Mouse (Mus musculus) thymus, adult 2 months (tissue): ENCODE measurements around the gene Fgf12.

ENCODE experiments used
- CTCF ChIP-seq: fragments of 200-500 bp; IDR thresholded peaks from 2 replicates; pipeline ENCODE4 v1.5.1; 2012; ENCODE audit warnings: mild to moderate bottlenecking, control low read depth, low read length, moderate library complexity, borderline replicate concordance; ENCODE audit not compliant: control insufficient read depth, poor library complexity, insufficient read depth; ENCODE audit errors: extremely low read depth
- POLR2A ChIP-seq: fragments of 200-500 bp; IDR thresholded peaks from 2 replicates; pipeline ENCODE4 v1.6.1; 2012; ENCODE audit warnings: mild to moderate bottlenecking, low read length, control low read depth, moderate library complexity; ENCODE audit not compliant: control insufficient read depth, poor library complexity, insufficient read depth; ENCODE audit errors: extremely low read depth

DNA sequence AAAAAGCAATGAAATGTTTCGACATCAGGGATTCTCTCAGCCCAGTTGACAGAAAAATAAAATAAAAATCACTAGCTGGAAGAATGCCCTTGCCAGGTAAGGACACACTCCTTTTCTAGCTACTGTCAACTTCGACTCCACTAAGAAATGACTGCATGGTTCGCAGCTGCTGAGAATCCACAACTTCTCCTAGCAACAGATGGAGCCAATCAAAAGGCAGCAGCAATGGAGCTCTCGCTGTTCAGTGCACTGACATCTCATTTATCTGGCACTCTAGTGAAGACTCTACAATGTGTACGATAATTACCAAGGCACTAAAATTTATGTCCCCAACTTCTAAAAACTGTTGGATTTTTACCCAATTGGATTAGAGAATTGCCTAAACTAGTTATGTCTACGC, 407.5 kb downstream of the Fgf12 start:
- TF ChIP-seq CTCF (no peak), POLR2A (no peak)
